Mouse (Mus musculus): ENCODE measurements around the gene Cacnb4.

Cacnb4 gene

GRCm38 (mm10) chr2:52533696-52534095 lies 142.9 kb downstream of the Cacnb4 start:
- no peaks in the 10 kb centered on the region for H3K9me3 ChIP-seq (ENCODE audit: low read length)
- TF ChIP-seq POU5F1 (IDR thresholded peaks at IDR 0.05; ENCODE audit: borderline replicate concordance, low read length) = no peak
- no peak for TF ChIP-seq CTCF (conservative IDR thresholded peaks at IDR 0.05; ENCODE audit: low read length)
- no peak for TF ChIP-seq NANOG (IDR thresholded peaks at IDR 0.05; ENCODE audit: borderline replicate concordance, low read length)
- no peaks in the 10 kb centered on the region for H3K4me1 ChIP-seq (replicated peaks; ENCODE audit: low read depth, low read length)
- no peaks in the 10 kb centered on the region for H3K27me3 ChIP-seq (ENCODE audit: insufficient read depth, low read length)
- H3K4me3 ChIP-seq (replicated peaks; ENCODE audit: low read length) = no peak overlapping the region
- no peaks in the 10 kb centered on the region for H3K36me3 ChIP-seq (ENCODE audit: insufficient read depth, low read length)

- TF ChIP-seq CTCF (conservative IDR thresholded peaks at IDR 0.05; ENCODE audit: low read length) = no peak
- TF ChIP-seq NANOG (IDR thresholded peaks at IDR 0.05; ENCODE audit: borderline replicate concordance, low read length) = no peak
- no peak for TF ChIP-seq POU5F1 (IDR thresholded peaks at IDR 0.05; ENCODE audit: borderline replicate concordance, low read length)
- H3K36me3 ChIP-seq (ENCODE audit: insufficient read depth, low read length) = no peaks in the 10 kb centered on the region
- no peaks in the 10 kb centered on the region for H3K9me3 ChIP-seq (ENCODE audit: low read length)
These were observed 146.1 kb downstream of the Cacnb4 start for GRCm38 (mm10) chr2:52530521-52530920.

GRCm38 (mm10) chr2:52529245-52529644 lies 147.4 kb downstream of the Cacnb4 start:
- Histone ChIP-seq H3K36me3 (ENCODE audit: insufficient read depth, low read length) (no peaks in the 10 kb centered on the region), H3K4me1 (replicated peaks; ENCODE audit: low read depth, low read length) (peaks cover 8% of the 10 kb centered on the region), H3K9me3 (ENCODE audit: low read length) (no peaks in the 10 kb centered on the region), H3K4me3 (replicated peaks; ENCODE audit: low read length) (no peak overlapping the region), H3K27me3 (ENCODE audit: insufficient read depth, low read length) (no peaks in the 10 kb centered on the region)
- TF ChIP-seq NANOG (IDR thresholded peaks at IDR 0.05; ENCODE audit: borderline replicate concordance, low read length) = no peak
- no peak for TF ChIP-seq CTCF (conservative IDR thresholded peaks at IDR 0.05; ENCODE audit: low read length)
- no peak for TF ChIP-seq POU5F1 (IDR thresholded peaks at IDR 0.05; ENCODE audit: borderline replicate concordance, low read length)

More at GRCm38 (mm10) chr2:52530521-52530920, 146.1 kb downstream of the Cacnb4 start:
- Histone ChIP-seq H3K27me3 (ENCODE audit: insufficient read depth, low read length) (no peaks in the 10 kb centered on the region), H3K4me3 (replicated peaks; ENCODE audit: low read length) (no peak overlapping the region), H3K4me1 (replicated peaks; ENCODE audit: low read depth, low read length) (peaks cover 5% of the 10 kb centered on the region)

- Histone ChIP-seq H3K9me3 (ENCODE audit: low read length) (no peaks in the 10 kb centered on the region), H3K4me1 (replicated peaks; ENCODE audit: low read depth, low read length) (peaks cover 8% of the 10 kb centered on the region), H3K36me3 (ENCODE audit: insufficient read depth, low read length) (no peaks in the 10 kb centered on the region), H3K4me3 (replicated peaks; ENCODE audit: low read length) (no peak overlapping the region), H3K27me3 (ENCODE audit: insufficient read depth, low read length) (no peaks in the 10 kb centered on the region)
- TF ChIP-seq NANOG (IDR thresholded peaks at IDR 0.05; ENCODE audit: borderline replicate concordance, low read length) = no peak
- no peak for TF ChIP-seq POU5F1 (IDR thresholded peaks at IDR 0.05; ENCODE audit: borderline replicate concordance, low read length)
- TF ChIP-seq CTCF (conservative IDR thresholded peaks at IDR 0.05; ENCODE audit: low read length) = no peak
These were observed 150.6 kb downstream of the Cacnb4 start for GRCm38 (mm10) chr2:52525876-52526592.

GRCm38 (mm10) chr2:52523056-52523715 lies 153.4 kb downstream of the Cacnb4 start:
- H3K9me3 ChIP-seq (ENCODE audit: low read length) = no peaks in the 10 kb centered on the region
- H3K36me3 ChIP-seq (ENCODE audit: insufficient read depth, low read length) = no peaks in the 10 kb centered on the region
- peaks cover 8% of the 10 kb centered on the region for H3K4me1 ChIP-seq (replicated peaks; ENCODE audit: low read depth, low read length)
- H3K4me3 ChIP-seq (replicated peaks; ENCODE audit: low read length) = no peak overlapping the region
- no peaks in the 10 kb centered on the region; the same call in 1 of the 2 replicates for H3K27me3 ChIP-seq (ENCODE audit: insufficient read depth, low read length)
- TF ChIP-seq POU5F1 (IDR thresholded peaks at IDR 0.05; ENCODE audit: borderline replicate concordance, low read length) (no peak), CTCF (conservative IDR thresholded peaks at IDR 0.05; ENCODE audit: low read length) (no peak), NANOG (IDR thresholded peaks at IDR 0.05; ENCODE audit: borderline replicate concordance, low read length) (no peak)

- Histone ChIP-seq H3K4me1 (replicated peaks; ENCODE audit: low read depth, low read length) (peaks cover 8% of the 10 kb centered on the region), H3K27me3 (ENCODE audit: insufficient read depth, low read length) (no peaks in the 10 kb centered on the region; the same call in 1 of the 2 replicates), H3K36me3 (ENCODE audit: insufficient read depth, low read length) (no peaks in the 10 kb centered on the region), H3K9me3 (ENCODE audit: low read length) (no peaks in the 10 kb centered on the region), H3K4me3 (replicated peaks; ENCODE audit: low read length) (no peak overlapping the region)
- no peak for TF ChIP-seq CTCF (conservative IDR thresholded peaks at IDR 0.05; ENCODE audit: low read length)
- TF ChIP-seq POU5F1 (IDR thresholded peaks at IDR 0.05; ENCODE audit: borderline replicate concordance, low read length) = no peak
- TF ChIP-seq NANOG (IDR thresholded peaks at IDR 0.05; ENCODE audit: borderline replicate concordance, low read length) = no peak
These were observed 155.6 kb downstream of the Cacnb4 start for GRCm38 (mm10) chr2:52521012-52521411.

GRCm38 (mm10) chr2:52518740-52519139 lies 157.9 kb downstream of the Cacnb4 start:
- Histone ChIP-seq H3K27me3 (ENCODE audit: insufficient read depth, low read length) (no peaks in the 10 kb centered on the region; the same call in 1 of the 2 replicates), H3K4me3 (replicated peaks; ENCODE audit: low read length) (no peak overlapping the region), H3K4me1 (replicated peaks; ENCODE audit: low read depth, low read length) (no peaks in the 10 kb centered on the region), H3K9me3 (ENCODE audit: low read length) (no peaks in the 10 kb centered on the region), H3K36me3 (ENCODE audit: insufficient read depth, low read length) (no peaks in the 10 kb centered on the region)
- TF ChIP-seq POU5F1 (IDR thresholded peaks at IDR 0.05; ENCODE audit: borderline replicate concordance, low read length) (no peak), NANOG (IDR thresholded peaks at IDR 0.05; ENCODE audit: borderline replicate concordance, low read length) (no peak)

GRCm38 (mm10) chr2:52516534-52516933 lies 160.1 kb downstream of the Cacnb4 start:
- no peaks in the 10 kb centered on the region for H3K4me1 ChIP-seq (replicated peaks; ENCODE audit: low read depth, low read length)
- no peaks in the 10 kb centered on the region for H3K9me3 ChIP-seq (ENCODE audit: low read length)
- no peaks in the 10 kb centered on the region for H3K36me3 ChIP-seq (ENCODE audit: insufficient read depth, low read length)
- TF ChIP-seq NANOG (IDR thresholded peaks at IDR 0.05; ENCODE audit: borderline replicate concordance, low read length) = no peak
- TF ChIP-seq POU5F1 (IDR thresholded peaks at IDR 0.05; ENCODE audit: borderline replicate concordance, low read length) = no peak
- TF ChIP-seq CTCF (conservative IDR thresholded peaks at IDR 0.05; ENCODE audit: low read length) = no peak
- H3K27me3 ChIP-seq (ENCODE audit: insufficient read depth, low read length) = peaks cover 3% of the 10 kb centered on the region; the same call in 1 of the 2 replicates
- no peak overlapping the region for H3K4me3 ChIP-seq (replicated peaks; ENCODE audit: low read length)
